Mouse (Mus musculus): ENCODE measurements around the gene Smoc2. TPM values are rescaled to one million over a fixed set of nuclear protein-coding genes. Genes with fewer than 3 reads are reported as not detected.
A peak's percentile ranks its signal among the peaks of the same experiment; 100 is the strongest.

The Smoc2 gene
- polyA plus RNA-seq, 1 experiment from 2014 or later: 5.9 TPM

GRCm38 (mm10) chr17:14392443-14392842 is 113.1 kb downstream of the Smoc2 start:
- H3K4me1 ChIP-seq: no peaks in the 10 kb centered on the region
- H3K4me2 ChIP-seq: no peak overlapping the region
- H3K27me3 ChIP-seq (replicated peaks): no peaks in the 10 kb centered on the region
- H3K4me3 ChIP-seq: no peak overlapping the region
- H3K36me3 ChIP-seq: no peaks in the 10 kb centered on the region
- no peaks in the 10 kb centered on the region for H3K9me3 ChIP-seq (replicated peaks)
- H3K9ac ChIP-seq: no peak overlapping the region
- no peak overlapping the region for H3K27ac ChIP-seq
- WGBS (ENCODE audit: insufficient replicate concordance): 52% methylated on average over 2 of the region's 2 CpGs
- ATAC-seq: no peak

- no peak for ATAC-seq
- no peaks in the 10 kb centered on the region for H3K9me3 ChIP-seq (replicated peaks)
- H3K4me3 ChIP-seq: no peak overlapping the region
- H3K4me1 ChIP-seq: no peaks in the 10 kb centered on the region
- WGBS (ENCODE audit: insufficient replicate concordance): 60% methylated on average over 5 of the region's 5 CpGs
- H3K27me3 ChIP-seq (replicated peaks): no peaks in the 10 kb centered on the region
- H3K27ac ChIP-seq: no peak overlapping the region
- H3K9ac ChIP-seq: no peak overlapping the region
- no peaks in the 10 kb centered on the region for H3K36me3 ChIP-seq
- no peak overlapping the region for H3K4me2 ChIP-seq
Measured at GRCm38 (mm10) chr17:14394861-14395260, 115.6 kb downstream of the Smoc2 start.

- 67% methylated on average over 5 of the region's 5 CpGs for WGBS (ENCODE audit: insufficient replicate concordance)
- Histone ChIP-seq H3K36me3 (no peaks in the 10 kb centered on the region), H3K9ac (no peak overlapping the region), H3K4me2 (no peak overlapping the region), H3K27me3 (replicated peaks) (no peaks in the 10 kb centered on the region), H3K9me3 (replicated peaks) (no peaks in the 10 kb centered on the region), H3K4me1 (no peaks in the 10 kb centered on the region), H3K27ac (no peak overlapping the region), H3K4me3 (no peak overlapping the region)
- no peak for ATAC-seq
Measured at GRCm38 (mm10) chr17:14397456-14397855, 118.2 kb downstream of the Smoc2 start.

GRCm38 (mm10) chr17:14398650-14399424 is 119.5 kb downstream of the Smoc2 start:
- ATAC-seq: 0 out of 2 replicates have a peak, but pooled peaks have one; percentile 51
- no peak overlapping the region for H3K9ac ChIP-seq

GRCm38 (mm10) chr17:14400960-14401359 is 121.7 kb downstream of the Smoc2 start:
- Histone ChIP-seq H3K4me1 (no peaks in the 10 kb centered on the region), H3K9me3 (replicated peaks) (no peaks in the 10 kb centered on the region), H3K36me3 (no peaks in the 10 kb centered on the region), H3K27me3 (replicated peaks) (no peaks in the 10 kb centered on the region), H3K4me3 (no peak overlapping the region), H3K4me2 (no peak overlapping the region), H3K27ac (no peak overlapping the region), H3K9ac (no peak overlapping the region)
- WGBS (ENCODE audit: insufficient replicate concordance): 57% methylated on average over 5 of the region's 5 CpGs
- ATAC-seq: no peak

More at GRCm38 (mm10) chr17:14398650-14399424, 119.5 kb downstream of the Smoc2 start:
- Histone ChIP-seq H3K36me3 (no peaks in the 10 kb centered on the region), H3K9me3 (replicated peaks) (no peaks in the 10 kb centered on the region), H3K4me2 (no peak overlapping the region), H3K4me3 (no peak overlapping the region), H3K27me3 (replicated peaks) (no peaks in the 10 kb centered on the region), H3K27ac (no peak overlapping the region), H3K4me1 (no peaks in the 10 kb centered on the region)
- 67% methylated on average over 8 of the region's 8 CpGs for WGBS (ENCODE audit: insufficient replicate concordance)

GRCm38 (mm10) chr17:14407874-14408273 is 128.6 kb downstream of the Smoc2 start:
- ATAC-seq: no peak
- Histone ChIP-seq H3K9ac (no peak overlapping the region), H3K36me3 (no peaks in the 10 kb centered on the region), H3K27ac (no peak overlapping the region), H3K27me3 (replicated peaks) (no peaks in the 10 kb centered on the region), H3K9me3 (replicated peaks) (no peaks in the 10 kb centered on the region), H3K4me2 (no peak overlapping the region), H3K4me1 (no peaks in the 10 kb centered on the region), H3K4me3 (no peak overlapping the region)
- WGBS (ENCODE audit: insufficient replicate concordance): 59% methylated on average over 5 of the region's 5 CpGs

GRCm38 (mm10) chr17:14412460-14412859 is 133.2 kb downstream of the Smoc2 start:
- Histone ChIP-seq H3K4me2 (no peak overlapping the region), H3K9me3 (replicated peaks) (no peaks in the 10 kb centered on the region), H3K27me3 (replicated peaks) (no peaks in the 10 kb centered on the region), H3K4me3 (no peak overlapping the region), H3K36me3 (no peaks in the 10 kb centered on the region), H3K9ac (no peak overlapping the region), H3K4me1 (no peaks in the 10 kb centered on the region), H3K27ac (no peak overlapping the region)
- ATAC-seq: no peak
- WGBS (ENCODE audit: insufficient replicate concordance): 35% methylated on average over 2 of the region's 2 CpGs

GRCm38 (mm10) chr17:14414511-14414910 is 135.2 kb downstream of the Smoc2 start:
- ATAC-seq: no peak
- H3K36me3 ChIP-seq: no peaks in the 10 kb centered on the region
- WGBS (ENCODE audit: insufficient replicate concordance): 70% methylated on average over 5 of the region's 5 CpGs
- H3K4me2 ChIP-seq: no peak overlapping the region
- no peak overlapping the region for H3K9ac ChIP-seq
- no peaks in the 10 kb centered on the region for H3K27me3 ChIP-seq (replicated peaks)
- H3K4me3 ChIP-seq: no peak overlapping the region
- no peaks in the 10 kb centered on the region for H3K9me3 ChIP-seq (replicated peaks)
- no peak overlapping the region for H3K27ac ChIP-seq
- H3K4me1 ChIP-seq: no peaks in the 10 kb centered on the region

GRCm38 (mm10) chr17:14420460-14421046 is 141.2 kb downstream of the Smoc2 start:
- H3K4me2 ChIP-seq: no peak overlapping the region
- H3K9ac ChIP-seq: no peak overlapping the region
- H3K4me1 ChIP-seq: no peaks in the 10 kb centered on the region
- no peaks in the 10 kb centered on the region for H3K36me3 ChIP-seq
- no peaks in the 10 kb centered on the region for H3K27me3 ChIP-seq (replicated peaks)
- H3K27ac ChIP-seq: no peak overlapping the region
- WGBS (ENCODE audit: insufficient replicate concordance): 28% methylated on average over 8 of the region's 8 CpGs
- ATAC-seq: no peak
- H3K4me3 ChIP-seq: no peak overlapping the region
- no peaks in the 10 kb centered on the region for H3K9me3 ChIP-seq (replicated peaks)

GRCm38 (mm10) chr17:14426481-14426880 is 147.2 kb downstream of the Smoc2 start:
- Histone ChIP-seq H3K27ac (no peak overlapping the region), H3K9ac (no peak overlapping the region), H3K4me2 (no peak overlapping the region), H3K4me1 (no peaks in the 10 kb centered on the region), H3K27me3 (replicated peaks) (no peaks in the 10 kb centered on the region), H3K36me3 (no peaks in the 10 kb centered on the region), H3K9me3 (replicated peaks) (no peaks in the 10 kb centered on the region), H3K4me3 (no peak overlapping the region)
- no peak for ATAC-seq
- WGBS (ENCODE audit: insufficient replicate concordance): 52% methylated on average over 6 of the region's 6 CpGs

- WGBS (ENCODE audit: insufficient replicate concordance): 65% methylated on average over 4 of the region's 4 CpGs
- ATAC-seq: no peak
- Histone ChIP-seq H3K27me3 (replicated peaks) (no peaks in the 10 kb centered on the region), H3K4me3 (no peak overlapping the region), H3K27ac (no peak overlapping the region), H3K4me2 (no peak overlapping the region), H3K9ac (no peak overlapping the region), H3K36me3 (no peaks in the 10 kb centered on the region), H3K4me1 (no peaks in the 10 kb centered on the region), H3K9me3 (replicated peaks) (no peaks in the 10 kb centered on the region)
Measured at GRCm38 (mm10) chr17:14434717-14435116, 155.4 kb downstream of the Smoc2 start.

- WGBS (ENCODE audit: insufficient replicate concordance): 59% methylated on average over 5 of the region's 5 CpGs
- ATAC-seq: no peak
- Histone ChIP-seq H3K4me2 (no peak overlapping the region), H3K27ac (no peak overlapping the region), H3K4me3 (no peak overlapping the region), H3K36me3 (no peaks in the 10 kb centered on the region), H3K4me1 (no peaks in the 10 kb centered on the region), H3K9me3 (replicated peaks) (no peaks in the 10 kb centered on the region), H3K9ac (no peak overlapping the region), H3K27me3 (replicated peaks) (no peaks in the 10 kb centered on the region)
Measured at GRCm38 (mm10) chr17:14445611-14446010, 166.3 kb downstream of the Smoc2 start.

Measured in liver, embryonic 12.5 days (tissue).